Mouse (Mus musculus): ENCODE results near the gene Fam69b.
A peak's percentile ranks its signal among the peaks of the same experiment; 100 is the strongest.

Fam69b gene

GRCm38 (mm10) chr2:26632541-26633395 lies 4.5 kb downstream of the Fam69b start:
- DNase-seq: no peak

- no peak for DNase-seq
These were observed 5.8 kb downstream of the Fam69b start for GRCm38 (mm10) chr2:26633953-26634530.

GRCm38 (mm10) chr2:26634629-26635488 lies 6.6 kb downstream of the Fam69b start:
- DNase-seq: no peak

GRCm38 (mm10) chr2:26635489-26636324 lies 7.5 kb downstream of the Fam69b start:
- no peak for DNase-seq

- DNase-seq: no peak
These were observed 8.0 kb downstream of the Fam69b start for GRCm38 (mm10) chr2:26636325-26636635.

- DNase-seq: no peak
These were observed 9.2 kb downstream of the Fam69b start for GRCm38 (mm10) chr2:26637316-26637932.

- DNase-seq: no peak
These were observed 9.8 kb downstream of the Fam69b start for GRCm38 (mm10) chr2:26638039-26638438.

- no peak for DNase-seq
These were observed 10.3 kb downstream of the Fam69b start for GRCm38 (mm10) chr2:26638572-26638971.

GRCm38 (mm10) chr2:26639083-26639482 lies 10.8 kb downstream of the Fam69b start:
- peak; percentile 48 for DNase-seq

GRCm38 (mm10) chr2:26639838-26640830 lies 11.9 kb downstream of the Fam69b start:
- DNase-seq: peak; percentile 99

GRCm38 (mm10) chr2:26641006-26641647 lies 12.9 kb downstream of the Fam69b start:
- no peak for DNase-seq

GRCm38 (mm10) chr2:26643942-26644341 lies 15.7 kb downstream of the Fam69b start:
- peak; percentile 33 for DNase-seq

- DNase-seq: peak; percentile 72
These were observed 18.5 kb downstream of the Fam69b start for GRCm38 (mm10) chr2:26646643-26647293.

GRCm38 (mm10) chr2:26654687-26655086 lies 26.4 kb downstream of the Fam69b start:
- no peak for DNase-seq

- DNase-seq: no peak
These were observed 29.2 kb downstream of the Fam69b start for GRCm38 (mm10) chr2:26657426-26657825.

- no peak for DNase-seq
These were observed 33.0 kb downstream of the Fam69b start for GRCm38 (mm10) chr2:26661143-26661752.

- no peak for DNase-seq
These were observed 33.7 kb downstream of the Fam69b start for GRCm38 (mm10) chr2:26661768-26662508.

GRCm38 (mm10) chr2:26662509-26662882 lies 34.2 kb downstream of the Fam69b start:
- no peak for DNase-seq

GRCm38 (mm10) chr2:26663112-26663511 lies 34.9 kb downstream of the Fam69b start:
- no peak for DNase-seq

Data from kidney, adult 18-20 months (tissue).